Mouse (Mus musculus) intestine, embryonic 14.5 days (tissue): ENCODE results near the gene Ccdc142. TPM values are rescaled to one million over a fixed set of nuclear protein-coding genes. Genes with fewer than 3 reads are reported as not detected.

Source experiments
- ATAC-seq: fragments of 200-750 bp; cut with Nextera tagmentation; replicated peaks from 2 replicates; pipeline ENCODE4 v1.8.0; 2017; ENCODE audit warnings: low read depth, moderate number of reproducible peaks, moderate TSS enrichment, moderate library complexity; ENCODE audit not compliant: low FRiP score, low TSS enrichment
- DNase-seq: peaks from one replicate; pipeline ENCODE4 v3.0.0-alpha.2; 2018; ENCODE audit warnings: low spot score
- H3K27ac ChIP-seq: fragments of 300-500 bp; sonication (generic); 2 replicates; pipeline ENCODE4 v1.5.1; 2014; ENCODE audit warnings: low read depth, mild to moderate bottlenecking, control low read depth
- H3K27me3 ChIP-seq: fragments of 300-500 bp; sonication (generic); replicated peaks from 2 replicates; pipeline ENCODE4 v1.6.1; 2014; ENCODE audit warnings: low read length, control low read depth; ENCODE audit not compliant: control insufficient read depth, insufficient read depth
- H3K36me3 ChIP-seq: fragments of 300-500 bp; sonication (generic); 2 replicates; pipeline ENCODE4 v1.6.1; 2014; ENCODE audit warnings: low read length, control low read depth; ENCODE audit not compliant: control insufficient read depth, insufficient read depth
- H3K4me1 ChIP-seq: fragments of 300-500 bp; sonication (generic); replicated peaks from 2 replicates; pipeline ENCODE4 v1.6.1; 2014; ENCODE audit warnings: low read length, control low read depth, mixed read lengths; ENCODE audit not compliant: control insufficient read depth, insufficient read depth
- H3K4me2 ChIP-seq: fragments of 300-500 bp; sonication (generic); 2 replicates; pipeline ENCODE4 v1.6.1; 2014; ENCODE audit warnings: low read length
- H3K4me3 ChIP-seq: fragments of 300-500 bp; sonication (generic); 2 replicates; pipeline ENCODE4 v1.5.1; 2014; ENCODE audit warnings: low read depth, low read length, control low read depth, mixed read lengths
- H3K9ac ChIP-seq: fragments of 300-500 bp; sonication (generic); 2 replicates; pipeline ENCODE4 v1.6.1; 2014; ENCODE audit warnings: mild to moderate bottlenecking, low read length
- H3K9me3 ChIP-seq: fragments of 300-500 bp; sonication (generic); 2 replicates; pipeline ENCODE4 v1.6.1; 2016; ENCODE audit warnings: low read length, control low read depth; ENCODE audit not compliant: control insufficient read depth
- WGBS: fragments of 180-500 bp; shearing (Covaris S2); extraction: QIAGEN DNeasy Blood & Tissue Kit; methylation state at CpG from one replicate; pipeline ENCODE4 v1.1.7; 2014; 5-methylcytosine and 5-hydroxymethylcytosine counted together
- polyA plus RNA-seq: library from polyadenylated mRNA; unstranded; fragments of >200 nt; fragmentation: Nextera tagmentation; extraction: Ambion mirVana; gene quantifications from 2 replicates; pipeline ENCODE4 v1.2.1, GENCODE M21; 2014

Ccdc142 gene
- polyA plus RNA-seq, 1 experiment from 2014 or later: 2.9 TPM

GRCm38 (mm10) chr6:83068221-83068620 lies 33.2 kb upstream of the Ccdc142 start:
- H3K4me3 ChIP-seq: peak overlapping the region; percentile 24
- 7% methylated on average over 8 of the region's 8 CpGs for WGBS
- H3K9me3 ChIP-seq: no peaks in the 10 kb centered on the region
- DNase-seq (no peak), ATAC-seq (no peak)
- peak overlapping the region; percentile 36; the same call in 1 of the 2 replicates for H3K4me2 ChIP-seq
- H3K4me1 ChIP-seq: no peaks in the 10 kb centered on the region; the same call in none of the 2 replicates
- no peaks in the 10 kb centered on the region for H3K36me3 ChIP-seq
- H3K27me3 ChIP-seq: peaks cover 99% of the 10 kb centered on the region
- no peak overlapping the region for H3K9ac ChIP-seq
- no peak overlapping the region for H3K27ac ChIP-seq

GRCm38 (mm10) chr6:83068706-83069487 lies 32.5 kb upstream of the Ccdc142 start:
- Histone ChIP-seq H3K4me1 (no peaks in the 10 kb centered on the region; the same call in none of the 2 replicates), H3K4me2 (peak overlapping the region; percentile 36), H3K27ac (no peak overlapping the region), H3K27me3 (peaks cover 98% of the 10 kb centered on the region), H3K4me3 (peak overlapping the region; percentile 24), H3K36me3 (no peaks in the 10 kb centered on the region), H3K9me3 (no peaks in the 10 kb centered on the region), H3K9ac (no peak overlapping the region; the same call in 1 of the 2 replicates)
- under 1% methylated on average over 80 of the region's 81 CpGs for WGBS
- DNase-seq: no peak
- ATAC-seq: no peak

- Histone ChIP-seq H3K4me2 (no peak overlapping the region), H3K27ac (no peak overlapping the region), H3K9me3 (no peaks in the 10 kb centered on the region), H3K27me3 (peaks cover 98% of the 10 kb centered on the region), H3K4me3 (peak overlapping the region; percentile 24), H3K36me3 (no peaks in the 10 kb centered on the region), H3K4me1 (no peaks in the 10 kb centered on the region; the same call in none of the 2 replicates), H3K9ac (peak overlapping the region; percentile 15)
- 2% methylated on average over 68 of the region's 69 CpGs for WGBS
- DNase-seq: peak; percentile 74
- ATAC-seq: peak; percentile 25
Observed at GRCm38 (mm10) chr6:83069488-83070246, 31.7 kb upstream of the Ccdc142 start.

- no peak for ATAC-seq
- no peak for DNase-seq
- no peaks in the 10 kb centered on the region; the same call in none of the 2 replicates for H3K4me1 ChIP-seq
- no peak within 1 kb of the TSS for H3K4me2 ChIP-seq
- no peaks in the 10 kb centered on the region for H3K36me3 ChIP-seq
- no peaks in the 10 kb centered on the region for H3K9me3 ChIP-seq
- peaks cover 98% of the 10 kb centered on the region for H3K27me3 ChIP-seq
- H3K27ac ChIP-seq: peak within 1 kb of the TSS; percentile 34; the same call in 1 of the 2 replicates
- H3K9ac ChIP-seq: peak within 1 kb of the TSS; percentile 15
- 0% methylated on average over 10 of the region's 10 CpGs for WGBS
- peak within 1 kb of the TSS; percentile 24 for H3K4me3 ChIP-seq
Observed at GRCm38 (mm10) chr6:83070247-83070310, 31.3 kb upstream of the Ccdc142 start, which contains the start of gene Tlx2. Tlx2 (minus strand) TSS chr6:83070293.

GRCm38 (mm10) chr6:83070311-83071219 lies 30.8 kb upstream of the Ccdc142 start:
- Histone ChIP-seq H3K9ac (no peak overlapping the region), H3K36me3 (no peaks in the 10 kb centered on the region), H3K4me3 (peak overlapping the region; percentile 24), H3K4me1 (no peaks in the 10 kb centered on the region; the same call in none of the 2 replicates), H3K9me3 (no peaks in the 10 kb centered on the region), H3K27ac (peak overlapping the region; percentile 34; the same call in 1 of the 2 replicates), H3K27me3 (peaks cover 98% of the 10 kb centered on the region), H3K4me2 (no peak overlapping the region)
- peak; percentile 90 for DNase-seq
- peak; percentile 53 for ATAC-seq
- WGBS: under 1% methylated on average over 53 of the region's 58 CpGs

- Histone ChIP-seq H3K27me3 (peaks cover 98% of the 10 kb centered on the region), H3K4me2 (no peak overlapping the region; the same call in 1 of the 2 replicates), H3K27ac (no peak overlapping the region), H3K9me3 (no peaks in the 10 kb centered on the region), H3K4me3 (peak overlapping the region; percentile 24; the same call in 1 of the 2 replicates), H3K4me1 (no peaks in the 10 kb centered on the region; the same call in none of the 2 replicates), H3K9ac (no peak overlapping the region), H3K36me3 (no peaks in the 10 kb centered on the region)
- peak; percentile 72 for ATAC-seq
- under 1% methylated on average over 22 of the region's 24 CpGs for WGBS
- DNase-seq: peak; percentile 71
Observed at GRCm38 (mm10) chr6:83071220-83071619, 30.2 kb upstream of the Ccdc142 start.

- 16% methylated on average over 2 of the region's 2 CpGs for WGBS
- Histone ChIP-seq H3K4me2 (no peak overlapping the region), H3K9me3 (no peaks in the 10 kb centered on the region), H3K36me3 (peaks cover 2% of the 10 kb centered on the region; the same call in 1 of the 2 replicates), H3K4me1 (peaks cover 12% of the 10 kb centered on the region), H3K27ac (no peak overlapping the region), H3K4me3 (no peak overlapping the region), H3K9ac (no peak overlapping the region), H3K27me3 (peaks cover 71% of the 10 kb centered on the region)
- no peak for ATAC-seq
- DNase-seq: no peak
Observed at GRCm38 (mm10) chr6:83074979-83075378, 26.4 kb upstream of the Ccdc142 start.

GRCm38 (mm10) chr6:83077630-83078323 lies 23.6 kb upstream of the Ccdc142 start, which contains the start of gene Pcgf1:
Pcgf1 (plus strand) TSS chr6:83077869.
- Histone ChIP-seq H3K4me2 (peak within 1 kb of the TSS; percentile 96), H3K9ac (peak within 1 kb of the TSS; percentile 68), H3K36me3 (peaks cover 17% of the 10 kb centered on the region), H3K4me1 (peaks cover 12% of the 10 kb centered on the region), H3K27ac (peak within 1 kb of the TSS; percentile 77), H3K4me3 (peak within 1 kb of the TSS; percentile 73), H3K27me3 (peaks cover 47% of the 10 kb centered on the region), H3K9me3 (no peaks in the 10 kb centered on the region)
- DNase-seq (no peak), ATAC-seq (peak; percentile 70)
- WGBS: under 1% methylated on average over 52 of the region's 54 CpGs
